Comparison of ENCODE assay signal across 10 mouse cellular contexts in genomic region chr10:96720956-96721688, GRCm38 (mm10).
DNase-seq lines count a peak whose midpoint lies in the region; ATAC-seq and TF ChIP-seq lines count a peak whose summit lies in the region.
"Had no signal": no experiment of that assay in that cellular context is flagged by ENCODE, and none has a peak within 500 bp of the region (broad histone marks: within the 10 kb centered on the region; RNA-seq: fewer than 3 reads in every experiment).

No protein-coding gene starts in this region.

- no peak for ATAC-seq in forebrain, postnatal 0 days
- peak; percentile 67 for ATAC-seq in midbrain, embryonic 13.5 days
- ATAC-seq in monocyte, adult 5-6 weeks (replicated peaks; ENCODE audit: insufficient number of reproducible peaks, low FRiP score, low TSS enrichment, poor library complexity, severe bottlenecking): no peak

- no peak for DNase-seq in forebrain, embryonic 10.5 days (ENCODE audit: extremely low spot score, low spot score)
- no peak for DNase-seq in forebrain, postnatal 0 days
- DNase-seq in CD4-positive helper T cell, adult 2 months (ENCODE audit: low read depth, low spot score): peak; percentile 61
- peak; percentile 67 for DNase-seq in brain, embryonic 14.5 days (ENCODE audit: low read depth)
- no peak for DNase-seq in cerebellum, postnatal 10 days
- no peak for DNase-seq in ovary, adult 18-20 months (ENCODE audit: low spot score)
- DNase-seq: cerebellum, adult 11-12 months had no signal

- H3K4me2 ChIP-seq in forebrain, postnatal 0 days (ENCODE audit: low read depth): no peak overlapping the region
- no peak overlapping the region for H3K4me2 ChIP-seq in midbrain, embryonic 13.5 days (replicated peaks)
- H3K4me2 ChIP-seq: neural tube, embryonic 13.5 days had no signal

- no peak overlapping the region for H3K4me3 ChIP-seq in forebrain, embryonic 10.5 days
- H3K4me3 ChIP-seq in forebrain, postnatal 0 days (ENCODE audit: low read depth, low read length): no peak overlapping the region
- H3K4me3 ChIP-seq in midbrain, embryonic 13.5 days (replicated peaks): no peak overlapping the region
- H3K4me3 ChIP-seq: neural tube, embryonic 13.5 days had no signal

- H3K4me1 ChIP-seq in forebrain, embryonic 10.5 days: peaks cover 34% of the 10 kb centered on the region
- H3K4me1 ChIP-seq in forebrain, postnatal 0 days (ENCODE audit: insufficient read depth): no peaks in the 10 kb centered on the region
- H3K4me1 ChIP-seq in midbrain, embryonic 13.5 days (replicated peaks): peaks cover 35% of the 10 kb centered on the region

- no peaks in the 10 kb centered on the region for H3K36me3 ChIP-seq in forebrain, embryonic 10.5 days (replicated peaks)
- no peaks in the 10 kb centered on the region for H3K36me3 ChIP-seq in forebrain, postnatal 0 days (ENCODE audit: insufficient read depth)
- no peaks in the 10 kb centered on the region for H3K36me3 ChIP-seq in midbrain, embryonic 13.5 days
- H3K36me3 ChIP-seq: neural tube, embryonic 13.5 days had no signal

- no peaks in the 10 kb centered on the region for H3K27me3 ChIP-seq in forebrain, embryonic 10.5 days (ENCODE audit: poor library complexity, severe bottlenecking)
- no peaks in the 10 kb centered on the region for H3K27me3 ChIP-seq in forebrain, postnatal 0 days (ENCODE audit: insufficient read depth, low read length)
- no peaks in the 10 kb centered on the region for H3K27me3 ChIP-seq in midbrain, embryonic 13.5 days
- H3K27me3 ChIP-seq: neural tube, embryonic 13.5 days had no signal

- peak overlapping the region; percentile 63; the same call in 1 of the 2 replicates for H3K27ac ChIP-seq in forebrain, embryonic 10.5 days
- H3K27ac ChIP-seq in forebrain, postnatal 0 days (ENCODE audit: low read depth, low read length): no peak overlapping the region
- H3K27ac ChIP-seq in midbrain, embryonic 13.5 days: no peak overlapping the region
- H3K27ac ChIP-seq: neural tube, embryonic 13.5 days had no signal

- TF ChIP-seq POLR2A in brain, embryonic 14.5 days (IDR thresholded peaks at IDR 0.05; ENCODE audit: borderline replicate concordance, extremely low read depth, insufficient read depth, insufficient read length, poor library complexity, severe bottlenecking): no peak

- WGBS in forebrain, embryonic 10.5 days: 40% methylated on average over 9 of the region's 9 CpGs
- 17% methylated on average over 9 of the region's 9 CpGs for WGBS in forebrain, postnatal 0 days
- WGBS in midbrain, embryonic 13.5 days: 19% methylated on average over 9 of the region's 9 CpGs

- no peak overlapping the region for H3K9ac ChIP-seq in forebrain, postnatal 0 days
- H3K9ac ChIP-seq in midbrain, embryonic 13.5 days (replicated peaks): no peak overlapping the region
- H3K9ac ChIP-seq: neural tube, embryonic 13.5 days had no signal

- no peaks in the 10 kb centered on the region for H3K9me3 ChIP-seq in forebrain, embryonic 10.5 days
- H3K9me3 ChIP-seq in forebrain, postnatal 0 days (ENCODE audit: low read length): no peaks in the 10 kb centered on the region
- H3K9me3 ChIP-seq in midbrain, embryonic 13.5 days: no peaks in the 10 kb centered on the region
- H3K9me3 ChIP-seq: neural tube, embryonic 13.5 days had no signal

- TF ChIP-seq CTCF in forebrain, postnatal 0 days (IDR thresholded peaks at IDR 0.05; ENCODE audit: low read depth): no peak
- no peak for TF ChIP-seq CTCF in brain, embryonic 14.5 days (IDR thresholded peaks at IDR 0.05; ENCODE audit: borderline replicate concordance, extremely low read depth, insufficient read depth, insufficient read length)

Comparison
In these comparisons a context has a peak if more than half of its experiments do, and no peak if none do; other contexts are left out.
1. DNase-seq: peak in CD4-positive helper T cell, adult 2 months (single experiment) and brain, embryonic 14.5 days (single experiment); none in forebrain, embryonic 10.5 days (single experiment), forebrain, postnatal 0 days (single experiment), cerebellum, postnatal 10 days (0 of 2) and ovary, adult 18-20 months (single experiment).